Comparison of ENCODE assay signal across 8 mouse cellular contexts in genomic region chr4:44664004-44664766, GRCm38 (mm10). TPM values are rescaled to one million over a fixed set of nuclear protein-coding genes. Genes with fewer than 3 reads are reported as not detected.
DNase-seq lines count a peak whose midpoint lies in the region; ATAC-seq and TF ChIP-seq lines count a peak whose summit lies in the region.

No protein-coding gene starts in this region.

- H3K4me3 ChIP-seq in brown adipose tissue, adult 24 weeks (ENCODE audit: insufficient read depth, low read depth, low read length): peak overlapping the region; percentile 39; the same call in 1 of the 2 replicates
- peak overlapping the region; percentile 48 for H3K4me3 ChIP-seq in embryonic facial prominence, embryonic 12.5 days
- peak overlapping the region; percentile 56 for H3K4me3 ChIP-seq in hindbrain, embryonic 16.5 days (ENCODE audit: low read length)
- H3K4me3 ChIP-seq in stomach, postnatal 0 days (ENCODE audit: low read depth, low read length): peak overlapping the region; percentile 47

- no peak overlapping the region for H3K27ac ChIP-seq in brown adipose tissue, adult 24 weeks (replicated peaks; ENCODE audit: low read depth, low read length)
- no peak overlapping the region for H3K27ac ChIP-seq in embryonic facial prominence, embryonic 12.5 days
- H3K27ac ChIP-seq in hindbrain, embryonic 16.5 days (ENCODE audit: low read depth, low read length): peak overlapping the region; percentile 29; the same call in 1 of the 2 replicates
- H3K27ac ChIP-seq in stomach, postnatal 0 days (replicated peaks): no peak overlapping the region

- H3K9ac ChIP-seq in embryonic facial prominence, embryonic 12.5 days: peak overlapping the region; percentile 48
- H3K9ac ChIP-seq in hindbrain, embryonic 16.5 days (ENCODE audit: low read depth, low read length): peak overlapping the region; percentile 72
- H3K9ac ChIP-seq in stomach, postnatal 0 days (ENCODE audit: low read length): peak overlapping the region; percentile 8; the same call in 1 of the 2 replicates

- DNase-seq in layer of hippocampus, adult 11-12 months (ENCODE audit: low spot score): peak; percentile 6
- DNase-seq in layer of hippocampus, adult 9-10 months (ENCODE audit: low spot score): no peak
- DNase-seq in mesoderm, embryonic 11.5 days (ENCODE audit: low read depth, low spot score): peak; percentile 56
- DNase-seq in stomach, postnatal 0 days (ENCODE audit: low spot score): peak; percentile 23

- H3K9me3 ChIP-seq in embryonic facial prominence, embryonic 12.5 days: 0 out of 2 replicates have a peak, but pooled peaks cover 1% of the 10 kb centered on the region
- H3K9me3 ChIP-seq in hindbrain, embryonic 16.5 days (ENCODE audit: control insufficient read depth, low read length): no peaks in the 10 kb centered on the region
- no peaks in the 10 kb centered on the region for H3K9me3 ChIP-seq in stomach, postnatal 0 days (ENCODE audit: control insufficient read depth, low read length)

- TF ChIP-seq CTCF in stomach, postnatal 0 days (IDR thresholded peaks at IDR 0.05; ENCODE audit: low read depth): no peak

- peaks cover 58% of the 10 kb centered on the region for H3K27me3 ChIP-seq in embryonic facial prominence, embryonic 12.5 days
- peaks cover 6% of the 10 kb centered on the region for H3K27me3 ChIP-seq in hindbrain, embryonic 16.5 days (replicated peaks; ENCODE audit: control insufficient read depth, insufficient read depth, low read length)
- H3K27me3 ChIP-seq in stomach, postnatal 0 days (ENCODE audit: control insufficient read depth, insufficient read depth, low read length): peaks cover 9% of the 10 kb centered on the region; the same call in 1 of the 2 replicates

- no peaks in the 10 kb centered on the region for H3K4me1 ChIP-seq in brown adipose tissue, adult 24 weeks (ENCODE audit: control insufficient read depth, insufficient read depth, insufficient read length, low read length)
- H3K4me1 ChIP-seq in embryonic facial prominence, embryonic 12.5 days: no peaks in the 10 kb centered on the region
- peaks cover 11% of the 10 kb centered on the region for H3K4me1 ChIP-seq in hindbrain, embryonic 16.5 days (ENCODE audit: control insufficient read depth, insufficient read depth, low read depth, low read length)
- H3K4me1 ChIP-seq in stomach, postnatal 0 days (replicated peaks; ENCODE audit: control insufficient read depth, insufficient read depth): peaks cover 2% of the 10 kb centered on the region; the same call in 1 of the 2 replicates

- peak overlapping the region; percentile 95 for H3K4me2 ChIP-seq in embryonic facial prominence, embryonic 12.5 days (replicated peaks)
- H3K4me2 ChIP-seq in hindbrain, embryonic 16.5 days (ENCODE audit: low read length): peak overlapping the region; percentile 96
- peak overlapping the region; percentile 78 for H3K4me2 ChIP-seq in stomach, postnatal 0 days (replicated peaks; ENCODE audit: low read depth)

- WGBS in embryonic facial prominence, embryonic 12.5 days: under 1% methylated on average over 81 of the region's 81 CpGs
- WGBS in hindbrain, embryonic 16.5 days: under 1% methylated on average over 81 of the region's 81 CpGs
- under 1% methylated on average over 81 of the region's 81 CpGs for WGBS in stomach, postnatal 0 days

- H3K36me3 ChIP-seq in embryonic facial prominence, embryonic 12.5 days: no peaks in the 10 kb centered on the region
- no peaks in the 10 kb centered on the region for H3K36me3 ChIP-seq in hindbrain, embryonic 16.5 days (ENCODE audit: control insufficient read depth, insufficient read depth, low read length)
- H3K36me3 ChIP-seq in stomach, postnatal 0 days (ENCODE audit: control insufficient read depth, insufficient read depth, low read length): no peaks in the 10 kb centered on the region

- TF ChIP-seq EP300 in stomach, postnatal 0 days (optimal IDR thresholded peaks at IDR 0.05): no peak

- peak; percentile 67; the same call in 1 of the 2 replicates for ATAC-seq in embryonic facial prominence, embryonic 12.5 days (ENCODE audit: insufficient number of reproducible peaks, insufficient read depth, low FRiP score, low TSS enrichment)
- ATAC-seq in hindbrain, embryonic 16.5 days: peak; percentile 87
- no peak for ATAC-seq in stomach, postnatal 0 days (ENCODE audit: low FRiP score, low TSS enrichment)
- no peak for ATAC-seq in megakaryocyte-erythroid progenitor cell, adult 5-6 weeks (replicated peaks; ENCODE audit: low FRiP score, low TSS enrichment, poor library complexity, severe bottlenecking)

RNA-seq across cellular contexts. Expression of gene Pax5, which starts 46.1 kb away (rescaled TPM):
- polyA plus RNA-seq in brown adipose tissue, adult 24 weeks (2012; ENCODE audit: insufficient read depth, insufficient read length, missing spikeins): not detected in 2 replicates
- 0.03 and 0.19 TPM in 2 replicates for polyA plus RNA-seq in embryonic facial prominence, embryonic 12.5 days (2016; fragmentation: Nextera tagmentation; extraction: Ambion mirVana)
- polyA plus RNA-seq in hindbrain, embryonic 16.5 days (2015; fragmentation: Nextera tagmentation; extraction: Ambion mirVana): 0.99 and 1.9 TPM in 2 replicates
- 0.07 TPM in 1 of 2 replicates, not detected in the other for polyA plus RNA-seq in stomach, postnatal 0 days (2015; fragmentation: Nextera tagmentation; extraction: Ambion mirVana)
- total RNA-seq in megakaryocyte-erythroid progenitor cell, adult 5-6 weeks (2014; fragmentation: Nextera tagmentation): 3.4 and 15.7 TPM in 2 replicates
- total RNA-seq in megakaryocyte-erythroid progenitor cell, adult 5-6 weeks (2017): 0.04 and 0.33 TPM in 2 replicates

Comparison
In these comparisons a context has a peak if more than half of its experiments do, and no peak if none do; other contexts are left out.
1. ATAC-seq: peak in embryonic facial prominence, embryonic 12.5 days (single experiment) and hindbrain, embryonic 16.5 days (single experiment); none in stomach, postnatal 0 days (single experiment) and megakaryocyte-erythroid progenitor cell, adult 5-6 weeks (single experiment).
2. H3K9ac ChIP-seq: peak in every context shown above with its lines; median percentile 72 in hindbrain, embryonic 16.5 days; 48 in embryonic facial prominence, embryonic 12.5 days; 8 in stomach, postnatal 0 days.
3. Peak in every context shown above with its lines, with median percentiles within 50 percentile points of each other: H3K4me3 ChIP-seq and H3K4me2 ChIP-seq.